Mouse (Mus musculus) erythroblast, adult 5-6 weeks (primary cell): ENCODE measurements around the gene Lipc. TPM values are rescaled to one million over a fixed set of nuclear protein-coding genes. Genes with fewer than 3 reads are reported as not detected.

Source experiments
- ATAC-seq: replicated peaks from 2 replicates; pipeline ENCODE4 v1.8.0; 2016; ENCODE audit warnings: moderate number of reproducible peaks, mild to moderate bottlenecking, moderate TSS enrichment, inconsistent platforms; ENCODE audit not compliant: poor library complexity, low FRiP score, severe bottlenecking
- total RNA-seq, 2 experiments: library from RNA; stranded (forward) in 1 of 2; stranded (reverse) in 1 of 2; fragments of 150-400 nt in 1 of 2; fragments of 200-764, 138-1000 nt in 1 of 2; gene quantifications; 2 replicates each; pipeline versions ENCODE4 v1.2.3 to v1.2.4; 2015 to 2017; ENCODE audit warnings: low replicate concordance in 2 of 2

Lipc gene
- total RNA-seq, 2 experiments from 2014 or later = not detected

- ATAC-seq = no peak
Observed at GRCm38 (mm10) chr9:70959447-70959846, 7.4 kb upstream of the Lipc start.

- no peak for ATAC-seq
Observed at GRCm38 (mm10) chr9:70958381-70958780, 6.4 kb upstream of the Lipc start.

- ATAC-seq = no peak
Observed at GRCm38 (mm10) chr9:70957717-70958116, 5.7 kb upstream of the Lipc start.

- no peak for ATAC-seq
Observed at GRCm38 (mm10) chr9:70954226-70954625, 2.2 kb upstream of the Lipc start.

- ATAC-seq = no peak
Observed at GRCm38 (mm10) chr9:70949336-70949735, 2.7 kb downstream of the Lipc start.

GRCm38 (mm10) chr9:70947312-70947711, 4.7 kb downstream of the Lipc start:
- ATAC-seq = no peak

- ATAC-seq = no peak
Observed at GRCm38 (mm10) chr9:70942686-70943333, 9.2 kb downstream of the Lipc start.

GRCm38 (mm10) chr9:70939752-70940501, 12.1 kb downstream of the Lipc start:
- no peak for ATAC-seq

GRCm38 (mm10) chr9:70938850-70939249, 13.2 kb downstream of the Lipc start:
- ATAC-seq = no peak

DNA sequence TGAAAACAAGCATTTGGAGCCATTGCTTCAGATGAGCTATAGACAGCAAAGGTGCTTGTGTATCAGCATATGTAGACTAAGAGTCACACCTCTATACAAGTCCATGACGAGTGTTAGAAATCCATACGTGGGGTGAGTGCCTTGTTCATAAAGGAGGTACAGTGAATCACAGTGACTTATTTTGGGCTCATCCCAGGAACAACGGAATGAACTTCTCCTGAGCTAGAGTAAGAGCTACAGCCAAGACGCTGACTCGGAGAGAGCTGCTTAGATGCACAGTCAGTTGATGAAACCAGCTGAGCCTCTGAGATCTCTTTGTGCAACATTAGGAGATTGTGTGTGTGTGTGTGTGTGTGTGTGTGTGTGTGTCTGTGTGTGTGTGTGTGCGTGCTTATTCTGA, 13.9 kb downstream of the Lipc start:
- ATAC-seq = no peak

GRCm38 (mm10) chr9:70934587-70935295, 17.3 kb downstream of the Lipc start:
- ATAC-seq = no peak

DNA sequence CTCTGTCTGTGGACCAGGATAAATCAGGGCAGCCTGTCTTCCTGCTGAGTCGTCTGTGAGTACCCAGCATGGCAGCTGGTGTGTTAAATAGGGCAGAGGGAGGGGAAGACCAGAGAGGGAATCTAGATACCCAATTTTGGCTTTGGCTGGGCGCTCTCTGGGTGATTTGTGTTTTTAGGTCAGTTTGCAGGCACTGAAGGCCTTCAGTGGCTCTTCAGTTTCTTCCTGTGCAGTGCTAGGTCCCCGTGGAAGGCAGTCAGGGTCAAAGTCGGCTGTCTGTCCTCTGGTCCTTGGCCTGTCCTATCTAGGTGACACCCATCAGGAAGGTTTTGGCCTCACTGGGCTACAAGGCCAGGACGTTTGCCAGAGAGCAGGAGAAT, 21.4 kb downstream of the Lipc start:
- ATAC-seq = no peak

DNA sequence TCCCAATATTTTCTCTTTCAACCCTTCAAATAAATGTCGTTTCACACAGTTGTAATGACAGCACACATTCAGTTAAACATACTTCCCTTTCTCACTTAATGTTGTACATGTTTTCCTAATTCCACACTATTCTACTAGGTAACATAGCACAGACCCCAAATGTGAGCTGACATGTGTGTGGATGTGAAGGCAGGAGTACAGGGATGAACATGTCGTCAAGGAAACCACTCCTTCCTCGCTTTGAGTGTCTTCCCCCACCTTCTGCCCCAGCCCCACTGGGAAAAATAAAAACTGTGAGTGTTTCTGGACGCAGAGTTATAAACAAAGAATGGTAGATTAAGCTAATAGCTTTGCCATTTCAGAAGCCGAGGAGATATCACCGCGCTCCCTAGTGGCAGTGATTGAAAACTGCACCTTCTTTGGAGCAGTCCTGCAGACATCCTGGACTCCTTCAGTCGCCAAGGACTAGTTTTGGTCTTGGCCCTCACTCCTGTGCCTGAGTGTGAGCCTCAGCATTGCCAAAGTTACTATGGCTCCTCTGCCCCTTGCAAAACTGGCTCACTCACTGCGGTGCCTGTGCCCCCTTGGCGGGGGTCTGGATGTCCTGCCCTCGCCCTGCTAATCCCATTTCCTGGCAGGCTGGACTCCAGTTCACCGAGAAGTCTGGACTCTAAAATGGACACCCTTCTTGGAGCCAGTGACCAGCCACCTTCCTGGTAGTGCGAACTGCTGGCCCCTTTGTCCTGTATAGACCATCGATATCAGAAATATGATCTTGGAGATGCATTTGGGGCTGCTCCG, 22.0 kb downstream of the Lipc start:
- peak; percentile 53 for ATAC-seq

DNA sequence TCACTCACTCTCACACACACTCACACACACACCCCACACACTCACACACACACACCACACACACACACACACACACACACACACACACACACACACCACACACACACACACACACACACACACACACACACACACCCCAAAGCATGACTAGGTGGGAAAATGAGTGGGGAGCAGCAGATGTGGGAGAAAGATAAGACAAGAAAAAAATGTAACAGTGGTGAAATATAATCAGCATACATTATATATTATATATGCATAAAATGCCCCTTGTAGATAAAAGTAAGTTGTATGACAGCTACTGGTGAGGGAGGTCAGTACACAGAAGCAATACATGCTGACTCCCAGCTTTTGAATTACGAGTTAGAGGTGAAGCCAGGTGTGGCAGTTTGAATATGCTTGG, 23.6 kb downstream of the Lipc start:
- no peak for ATAC-seq

DNA sequence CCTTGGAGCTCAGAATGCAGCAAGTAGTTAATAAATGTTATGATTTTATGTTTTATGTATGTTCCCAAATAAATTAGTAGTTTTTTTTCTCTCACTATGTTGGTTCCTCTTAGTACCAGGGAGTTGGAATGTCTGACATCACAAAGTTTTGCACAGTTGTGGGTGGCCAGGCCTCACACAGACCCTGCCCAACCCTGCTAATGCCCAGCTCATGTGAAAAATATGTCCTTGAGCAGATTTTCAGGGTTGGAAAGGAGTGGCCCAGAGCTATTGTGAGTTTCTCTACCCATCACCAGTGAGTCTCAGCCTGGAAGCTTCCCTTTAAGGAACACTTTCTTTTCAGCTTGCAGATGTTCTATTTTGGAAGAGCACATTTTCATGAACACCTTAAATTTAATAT, 24.3 kb downstream of the Lipc start:
- ATAC-seq = no peak

- ATAC-seq = peak; percentile 77
Observed at GRCm38 (mm10) chr9:70926820-70927588, 25.0 kb downstream of the Lipc start.

- no peak for ATAC-seq
Observed at GRCm38 (mm10) chr9:70925225-70925624, 26.8 kb downstream of the Lipc start.

DNA sequence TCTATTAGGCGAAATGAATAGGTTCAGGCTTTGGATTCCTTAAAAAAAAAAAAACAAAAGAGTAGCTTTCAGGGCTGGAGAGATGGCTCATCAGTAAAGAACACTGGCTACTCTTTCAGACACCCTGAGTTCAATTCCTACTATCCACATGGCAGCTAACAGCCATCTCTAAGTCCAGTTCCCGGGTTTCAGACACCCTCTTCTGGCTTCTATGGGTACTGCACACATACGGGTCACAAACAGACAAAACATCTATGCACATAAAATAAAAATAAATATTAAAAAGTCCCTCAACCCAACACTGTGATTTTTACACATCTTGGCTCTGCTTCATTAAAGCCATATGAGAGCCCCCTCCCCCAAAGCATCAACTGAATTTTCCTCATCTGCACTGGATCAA, 27.3 kb downstream of the Lipc start:
- no peak for ATAC-seq

DNA sequence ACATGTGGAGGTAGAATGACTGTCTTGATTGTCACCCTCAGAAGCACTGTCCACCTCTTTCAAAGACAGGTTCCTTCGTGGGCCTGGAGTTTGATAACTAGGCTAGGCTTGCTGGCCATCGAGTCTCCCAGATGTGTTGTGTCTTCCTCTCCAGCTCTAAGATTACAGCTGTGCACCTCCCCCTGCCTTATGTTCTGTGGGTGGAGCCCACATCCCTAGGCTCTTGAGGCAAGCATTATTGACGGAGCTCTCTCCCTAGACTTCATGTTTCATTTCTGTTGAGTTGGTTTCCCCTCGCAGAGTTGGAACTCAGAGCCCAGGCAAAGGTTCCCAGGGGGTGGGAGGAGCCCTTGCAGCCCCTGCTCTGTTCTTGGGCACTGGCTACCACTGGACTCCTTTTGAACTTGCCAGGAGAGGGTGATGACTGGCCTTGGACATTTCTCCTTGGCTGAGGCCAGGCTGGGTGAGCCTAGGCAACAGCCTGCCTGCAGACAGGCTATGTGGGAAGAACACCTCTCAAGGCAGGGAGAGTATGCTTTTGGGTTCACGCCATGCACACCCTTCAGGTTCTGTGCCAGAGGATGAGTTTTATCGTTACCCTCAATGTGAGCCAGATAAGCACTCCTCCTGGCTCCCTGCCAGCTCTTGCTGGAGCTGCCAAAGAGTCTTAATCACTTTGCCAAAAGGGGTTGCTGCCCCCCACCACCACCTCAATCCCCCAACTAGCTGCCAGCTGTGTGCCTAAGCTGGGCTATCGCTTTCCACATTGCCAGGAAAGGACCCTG, 30.1 kb downstream of the Lipc start:
- peak; percentile 79 for ATAC-seq
